Mouse (Mus musculus): ENCODE results near the gene Gga1. TPM values are rescaled to one million over a fixed set of nuclear protein-coding genes. Genes with fewer than 3 reads are reported as not detected.

The Gga1 gene
- total RNA-seq, 2 experiments from 2014 or later: 40.3 to 43.2 TPM

GRCm38 (mm10) chr15:78900585-78901421 is 23.8 kb downstream of the Gga1 start:
- intact Hi-C loops (cut with DNase I): loop anchor here (5.0 kb wide), 1 partner anchor 41 kb away; no protein-coding TSS in a partner anchor

DNA sequence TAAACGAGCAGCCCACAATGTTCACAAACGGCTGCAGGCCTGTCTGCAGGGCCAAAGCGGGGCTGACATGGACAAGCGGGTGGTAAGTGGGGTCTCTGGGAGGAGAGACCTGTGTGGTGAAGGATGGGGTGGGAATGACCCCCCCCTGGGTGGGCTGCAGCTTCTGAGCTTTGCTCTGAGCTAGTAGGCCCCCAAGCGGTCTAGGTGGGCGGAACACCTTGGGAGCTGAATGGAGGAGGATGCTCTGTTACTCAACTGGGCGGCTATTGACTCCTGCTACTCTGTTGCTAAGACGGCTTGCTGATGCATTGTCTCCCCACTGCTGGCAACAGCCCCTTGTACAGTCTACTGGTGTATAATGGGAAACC is 24.4 kb downstream of the Gga1 start:
- intact Hi-C loops (cut with DNase I): loop anchor here (5.0 kb wide), 1 partner anchor 41 kb away; no protein-coding TSS in a partner anchor
- no peak for DNase-seq

More at GRCm38 (mm10) chr15:78900585-78901421, 23.8 kb downstream of the Gga1 start:
- no peak for DNase-seq

GRCm38 (mm10) chr15:78903243-78903642 is 26.3 kb downstream of the Gga1 start:
- DNase-seq: peak; percentile 86
- intact Hi-C loops (cut with DNase I): loop anchor here (5.0 kb wide), 1 partner anchor 39 kb away; no protein-coding TSS in a partner anchor

GRCm38 (mm10) chr15:78908399-78908798 is 31.4 kb downstream of the Gga1 start:
- intact Hi-C loops (cut with DNase I): no loop called here
- no peak for DNase-seq

DNA sequence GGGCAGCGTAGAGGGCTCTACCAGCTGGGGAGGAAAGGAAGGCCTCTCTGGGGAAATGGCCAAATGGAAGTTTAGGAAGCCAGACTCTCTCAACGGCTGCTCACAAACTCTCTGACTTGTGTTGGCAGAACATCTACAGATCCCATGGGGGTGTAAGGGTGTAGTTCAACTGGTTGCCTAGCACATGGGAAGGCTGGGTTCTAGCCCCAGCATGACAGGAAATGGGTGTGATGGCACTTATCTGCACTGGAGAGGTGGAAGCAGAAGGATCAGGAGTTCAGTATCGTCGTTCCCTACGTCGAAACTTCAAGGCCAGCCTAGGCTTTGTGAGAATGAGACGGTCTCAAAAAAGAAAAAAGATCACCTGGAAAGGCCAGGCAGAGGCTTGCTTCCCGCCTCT is 32.0 kb downstream of the Gga1 start:
- DNase-seq: no peak
- intact Hi-C loops (cut with DNase I): no loop called here

- intact Hi-C loops (cut with DNase I): no loop called here
- no peak for DNase-seq
Measured at GRCm38 (mm10) chr15:78912040-78912439, 35.0 kb downstream of the Gga1 start.

DNA sequence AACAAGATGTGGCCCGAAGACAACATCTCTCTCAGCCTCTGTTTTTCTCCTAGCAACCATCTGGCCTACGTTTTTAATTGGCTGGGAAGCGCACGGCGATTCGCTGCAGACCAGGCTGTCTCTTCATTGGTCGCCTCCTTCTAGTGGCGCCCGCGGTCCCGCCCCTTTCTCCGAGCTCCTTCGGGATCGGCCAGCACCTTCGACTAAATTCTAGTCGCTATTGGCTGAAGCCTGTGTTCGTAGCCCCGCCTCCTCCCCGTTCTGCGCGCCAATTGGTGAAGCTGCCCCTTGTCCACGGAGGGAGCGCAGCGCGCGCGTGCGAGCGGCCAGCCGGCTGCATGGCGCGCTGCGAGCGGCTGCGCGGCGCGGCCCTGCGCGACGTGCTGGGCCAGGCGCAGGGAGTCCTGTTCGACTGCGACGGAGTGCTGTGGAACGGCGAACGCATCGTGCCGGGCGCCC is 36.7 kb downstream of the Gga1 start, which contains the start of gene Pdxp:
Gene Pdxp, plus strand, starts transcription at position 288 of the 459 bp plus-strand sequence.
- DNase-seq: peak; percentile 85 to 86

DNA sequence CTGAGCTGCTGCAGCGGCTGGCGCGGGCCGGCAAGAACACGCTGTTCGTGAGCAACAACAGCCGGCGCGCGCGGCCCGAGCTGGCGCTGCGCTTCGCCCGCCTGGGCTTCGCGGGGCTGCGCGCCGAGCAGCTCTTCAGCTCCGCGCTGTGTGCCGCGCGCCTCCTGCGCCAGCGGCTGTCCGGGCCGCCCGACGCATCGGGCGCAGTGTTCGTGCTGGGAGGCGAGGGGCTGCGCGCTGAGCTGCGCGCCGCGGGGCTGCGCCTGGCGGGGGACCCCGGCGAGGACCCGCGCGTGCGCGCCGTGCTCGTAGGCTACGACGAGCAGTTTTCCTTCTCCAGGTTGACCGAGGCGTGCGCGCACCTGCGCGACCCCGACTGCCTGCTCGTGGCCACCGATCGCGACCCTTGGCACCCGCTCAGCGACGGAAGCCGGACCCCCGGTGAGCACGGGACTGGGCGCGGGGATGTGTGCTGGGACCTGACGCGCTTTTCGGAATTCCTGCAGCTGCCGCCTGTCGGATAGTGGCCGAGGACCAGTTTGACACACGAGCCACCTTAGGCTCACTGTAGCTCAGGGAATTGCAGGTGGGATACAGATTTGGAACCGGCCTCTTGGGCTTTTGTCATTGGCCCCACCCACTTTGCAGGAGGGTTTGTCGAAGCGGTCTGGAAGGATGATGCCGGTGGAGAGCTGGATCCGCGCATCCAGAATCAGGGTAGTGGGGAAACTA is 37.3 kb downstream of the Gga1 start:
- DNase-seq: no peak
- intact Hi-C loops (cut with DNase I): no loop called here

More for the DNA sequence above, 36.7 kb downstream of the Gga1 start, which contains the start of gene Pdxp:
- intact Hi-C loops (cut with DNase I): no loop called here

DNA sequence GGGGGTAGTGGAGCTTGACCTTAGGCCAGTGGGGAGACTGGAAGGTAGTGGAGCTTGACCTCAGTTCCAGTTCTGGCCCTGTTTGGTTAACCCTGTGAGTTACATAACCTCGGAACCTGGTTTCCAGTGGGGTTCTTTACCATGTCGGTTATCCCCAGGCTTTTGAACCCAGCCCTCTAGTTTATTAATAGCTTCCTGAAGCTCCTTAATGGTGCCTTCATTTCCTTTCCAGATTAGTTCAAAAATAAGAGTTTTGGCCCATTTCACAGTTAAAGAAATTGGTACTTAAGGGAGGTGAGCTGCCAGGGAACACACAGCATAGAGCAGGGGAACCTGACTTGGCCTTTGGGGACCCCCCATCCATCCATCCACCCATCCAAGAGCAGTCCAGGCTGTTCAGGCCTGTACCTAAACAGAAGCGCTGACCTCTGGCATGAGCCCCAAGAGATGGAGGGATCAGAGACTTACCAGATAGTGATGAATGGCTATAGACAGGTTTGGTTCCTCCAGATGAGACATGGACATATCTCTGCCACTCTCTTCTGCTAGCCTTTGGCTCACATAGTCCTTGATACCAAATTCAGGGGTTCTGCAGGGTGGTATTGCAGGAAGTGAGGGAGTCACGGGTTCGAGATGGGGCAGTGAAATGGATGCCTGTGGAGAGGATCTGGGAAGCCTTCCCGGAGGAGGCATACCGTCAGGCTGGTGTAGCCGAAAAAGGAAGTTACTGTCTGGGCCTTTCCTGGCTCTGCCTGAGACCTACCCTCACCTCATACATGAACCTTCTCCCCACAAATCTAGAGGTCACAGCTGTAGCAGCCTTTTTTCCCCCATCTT is 38.1 kb downstream of the Gga1 start:
- intact Hi-C loops (cut with DNase I): loop anchor here (1.0 to 5.0 kb wide), 4 partner anchors 16 to 157 kb away; no protein-coding TSS in a partner anchor
- no peak for DNase-seq

DNA sequence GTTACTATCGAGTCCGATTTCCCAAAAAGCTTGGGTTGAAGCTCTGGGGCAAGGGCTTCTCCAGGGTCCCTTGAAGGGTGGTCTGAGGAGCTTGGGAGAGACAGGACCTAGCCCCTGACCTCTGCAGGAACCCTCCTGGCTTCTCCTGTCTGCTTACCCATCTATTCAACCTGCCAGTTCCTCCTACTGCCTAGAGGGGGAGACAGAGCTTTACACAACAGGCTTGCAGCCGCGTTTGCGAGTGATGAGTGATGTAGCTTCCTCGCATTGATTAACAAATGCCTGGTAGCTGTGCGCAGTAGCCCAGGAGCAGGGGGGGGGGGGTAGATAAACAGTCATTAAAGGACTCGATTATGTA is 38.6 kb downstream of the Gga1 start:
- intact Hi-C loops (cut with DNase I): loop anchor here (1.0 to 5.0 kb wide), 4 partner anchors 16 to 157 kb away; no protein-coding TSS in a partner anchor
- peak; percentile 70 to 73 for DNase-seq

DNA sequence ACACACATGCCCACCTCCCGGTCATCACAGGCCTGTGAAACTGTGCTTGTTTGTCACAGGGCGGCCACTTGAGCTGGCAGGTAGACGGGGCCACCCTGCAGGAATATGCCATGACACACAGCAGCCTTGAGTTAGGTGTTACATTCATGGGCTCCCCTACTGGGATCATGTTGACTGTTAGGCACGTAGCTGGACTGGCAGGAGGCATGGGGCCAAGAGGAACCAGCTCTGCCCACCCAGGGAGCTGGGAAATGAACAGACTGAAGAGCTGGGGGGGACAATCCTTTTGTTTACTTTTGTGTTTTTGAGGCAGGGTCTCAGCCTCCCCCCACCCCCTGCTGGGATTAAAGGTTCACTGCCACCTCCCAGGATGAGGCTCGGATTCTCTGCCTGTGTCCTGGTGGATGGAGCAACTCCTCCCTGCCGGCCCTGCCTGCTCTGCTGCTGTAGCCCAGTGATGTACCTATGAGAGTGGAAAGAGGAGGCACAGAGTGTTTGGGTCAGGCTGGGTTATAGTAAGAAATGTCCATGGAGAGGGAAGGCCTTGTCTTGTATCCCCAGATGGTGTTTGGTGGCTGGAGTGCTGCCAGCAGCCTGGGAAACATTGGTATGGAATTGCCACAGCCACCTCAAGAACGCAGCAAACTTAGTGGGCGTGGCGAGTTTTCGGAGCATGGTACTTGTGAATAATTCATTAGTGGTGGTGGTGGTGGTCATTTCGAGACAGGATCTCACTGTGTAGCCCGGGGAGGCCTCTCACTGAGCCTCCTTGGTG is 39.2 kb downstream of the Gga1 start:
- intact Hi-C loops (cut with DNase I): loop anchor here (5.0 kb wide), 2 partner anchors 121 to 156 kb away; no protein-coding TSS in a partner anchor
- DNase-seq: no peak

GRCm38 (mm10) chr15:78918126-78918525 is 41.1 kb downstream of the Gga1 start:
- intact Hi-C loops (cut with DNase I): loop anchor here (5.0 kb wide), 2 partner anchors 119 to 154 kb away; no protein-coding TSS in a partner anchor
- DNase-seq: no peak

DNA sequence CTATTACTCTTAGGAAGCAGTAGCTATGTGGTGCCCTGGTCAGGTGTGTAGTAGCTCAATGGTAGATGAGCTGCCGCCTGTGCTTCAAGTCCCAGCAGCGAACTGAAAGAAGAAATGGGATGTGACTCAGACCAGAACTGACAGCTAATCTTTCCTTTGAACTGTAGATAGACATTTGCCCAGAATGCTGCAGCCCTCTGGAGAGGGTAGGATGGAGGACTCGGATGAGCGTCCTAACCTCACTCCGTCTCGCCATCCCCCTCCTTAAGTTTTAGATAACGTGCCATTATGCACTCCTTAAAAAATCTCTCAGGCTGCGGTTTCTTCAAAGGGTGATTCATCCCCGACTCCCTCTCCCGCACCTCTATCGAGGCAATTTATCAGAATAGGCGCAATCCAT is 42.9 kb downstream of the Gga1 start:
- DNase-seq: no peak
- intact Hi-C loops (cut with DNase I): loop anchor here (5.0 kb wide), 2 partner anchors 117 to 152 kb away; no protein-coding TSS in a partner anchor

DNA sequence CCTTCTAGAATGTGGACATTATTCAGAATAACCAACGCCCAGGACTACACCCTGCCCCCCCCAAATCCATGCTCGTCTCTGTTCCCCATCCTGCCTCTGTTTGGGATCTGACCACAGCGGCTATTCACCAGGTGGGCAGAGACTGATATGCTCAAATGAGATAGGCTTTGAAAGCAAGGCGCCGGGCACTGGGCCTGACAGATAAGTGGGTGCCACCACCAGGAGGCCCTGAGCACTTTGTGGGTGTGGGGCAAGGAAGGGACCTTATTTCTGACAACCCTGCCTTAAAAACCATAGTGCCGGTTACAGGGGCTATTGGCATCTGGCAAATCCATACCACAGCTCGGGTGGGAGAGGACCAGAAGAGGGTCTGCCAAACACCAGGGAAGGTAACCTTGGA is 45.7 kb downstream of the Gga1 start:
- no peak for DNase-seq
- intact Hi-C loops (cut with DNase I): no loop called here

DNA sequence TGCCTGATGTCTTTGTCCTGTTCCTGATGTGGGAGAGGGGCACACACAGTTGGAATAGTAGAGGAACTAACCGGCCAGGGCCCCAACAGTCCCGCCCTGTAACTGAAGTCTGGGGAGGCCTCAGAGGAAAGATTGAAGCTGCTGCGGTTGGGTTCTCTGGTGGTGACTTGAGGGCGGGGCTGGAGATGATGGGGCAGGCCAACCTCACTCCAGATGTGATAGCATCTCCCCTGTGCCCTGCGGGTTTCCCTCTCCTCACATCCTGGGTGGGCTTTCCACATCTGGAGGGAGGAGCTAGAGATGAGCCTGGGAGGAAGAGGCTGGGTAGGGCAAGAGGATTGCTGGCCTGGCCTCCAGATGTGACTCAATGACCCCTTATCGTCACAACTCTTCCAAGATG is 46.6 kb downstream of the Gga1 start:
- intact Hi-C loops (cut with DNase I): no loop called here
- DNase-seq: no peak

GRCm38 (mm10) chr15:78925129-78925528 is 48.1 kb downstream of the Gga1 start:
- intact Hi-C loops (cut with DNase I): no loop called here
- DNase-seq: no peak

DNA sequence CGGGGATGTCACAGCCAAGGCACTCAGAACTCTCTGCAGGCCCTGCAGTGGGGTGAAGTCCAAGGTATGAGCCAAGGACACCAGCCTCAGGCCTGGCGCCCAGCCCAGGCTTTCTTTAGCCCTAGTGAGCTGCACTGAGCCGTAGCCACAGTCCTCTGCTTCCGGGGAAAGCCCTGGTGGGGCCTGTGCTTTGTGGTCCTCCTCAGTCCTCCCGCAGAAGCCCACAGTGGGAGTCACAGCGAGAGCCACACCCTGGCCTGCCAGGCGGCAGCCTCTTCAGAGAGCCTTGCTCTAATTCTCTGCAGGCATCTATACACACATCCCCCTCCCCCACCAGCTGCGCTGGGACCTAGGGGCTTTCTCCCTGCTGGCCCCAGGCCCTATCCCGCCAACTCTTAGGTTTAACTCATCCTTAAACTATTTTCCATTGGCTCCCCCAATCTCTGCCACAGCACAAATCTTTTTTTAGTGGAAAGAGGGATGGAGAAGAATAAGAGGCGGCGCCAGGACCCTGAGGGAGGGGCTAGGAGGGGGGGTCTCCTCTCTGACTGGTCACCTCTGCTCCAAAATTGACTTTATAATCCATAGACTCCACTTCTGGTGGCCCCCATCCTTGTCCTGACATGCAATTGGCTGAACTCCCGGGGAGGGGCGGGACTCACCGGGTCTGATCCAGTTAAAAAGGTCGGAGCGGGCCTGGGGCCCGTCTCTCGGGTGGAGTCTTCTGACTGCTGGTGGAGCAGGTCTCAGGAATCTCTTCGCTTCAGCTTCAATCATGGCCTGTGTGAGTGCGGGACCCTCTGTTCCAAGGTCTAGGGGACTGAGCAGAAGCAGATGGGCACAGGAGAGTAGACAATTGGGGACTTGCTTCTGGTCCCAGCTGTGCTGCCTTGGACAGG is 49.3 kb downstream of the Gga1 start, which contains the start of gene Lgals1:
Gene Lgals1, plus strand, starts transcription at position 705 of the 899 bp plus-strand sequence.
- intact Hi-C loops (cut with DNase I): no loop called here
- DNase-seq: peak; percentile 89

Measured in heart, postnatal 36 days (tissue).